Mouse (Mus musculus): Measurements from ENCODE around the gene Tshz2. TPM values are rescaled to one million over a fixed set of nuclear protein-coding genes. Genes with fewer than 3 reads are reported as not detected.

The Tshz2 gene
- polyA plus RNA-seq, 1 experiment, result 5.8 TPM

GRCm38 (mm10) chr2:169871436-169872060 is 238.7 kb downstream of the Tshz2 start:
- Histone ChIP-seq H3K27me3 (ENCODE audit: control insufficient read depth, insufficient read depth, low read length) (no peaks in the 10 kb centered on the region), H3K27ac (ENCODE audit: insufficient read depth, low read depth, low read length) (no peak overlapping the region), H3K36me3 (ENCODE audit: control insufficient read depth, insufficient read depth, low read length) (no peaks in the 10 kb centered on the region), H3K4me3 (ENCODE audit: low read depth, low read length) (no peak overlapping the region), H3K4me1 (ENCODE audit: control insufficient read depth, insufficient read depth, insufficient read length, low read length) (no peaks in the 10 kb centered on the region)
- WGBS, result 90% methylated on average over 8 of the region's 8 CpGs
- TF ChIP-seq POLR2A (IDR thresholded peaks at IDR 0.05; ENCODE audit: low read depth, low read length), result no peak

- TF ChIP-seq POLR2A (IDR thresholded peaks at IDR 0.05; ENCODE audit: low read depth, low read length) (no peak), CTCF (IDR thresholded peaks at IDR 0.05; ENCODE audit: extremely low read depth, insufficient read length, insufficient replicate concordance, low read depth, low read length) (no peak)
- WGBS, result 64% methylated on average over 16 of the region's 16 CpGs
- no peak overlapping the region for H3K27ac ChIP-seq (ENCODE audit: insufficient read depth, low read depth, low read length)
Observed at GRCm38 (mm10) chr2:169873442-169873841, 240.6 kb downstream of the Tshz2 start.

DNA sequence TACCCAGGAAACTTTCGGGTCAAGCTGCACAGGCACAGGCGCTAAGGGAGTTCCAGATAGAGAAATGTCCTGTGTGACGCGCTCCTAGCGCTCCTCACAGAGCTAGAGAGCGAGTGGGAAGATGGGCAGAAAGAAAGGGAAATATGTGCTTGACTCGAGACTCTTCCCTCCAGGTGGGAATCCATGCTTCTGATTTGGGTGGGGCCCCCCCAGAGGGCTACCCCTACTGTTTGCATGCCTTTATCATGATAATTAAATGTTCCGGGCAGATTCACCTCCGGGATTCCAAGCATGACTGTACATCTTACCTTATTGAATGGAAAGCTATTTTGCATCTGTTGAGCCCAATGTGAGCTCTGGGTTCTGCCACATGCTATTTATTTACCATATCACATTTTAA is 255.1 kb downstream of the Tshz2 start:
- H3K4me3 ChIP-seq (ENCODE audit: low read depth, low read length), result no peak overlapping the region
- no peak for TF ChIP-seq CTCF (IDR thresholded peaks at IDR 0.05; ENCODE audit: extremely low read depth, insufficient read length, insufficient replicate concordance, low read depth, low read length)
- TF ChIP-seq POLR2A (IDR thresholded peaks at IDR 0.05; ENCODE audit: low read depth, low read length), result no peak
- no peak overlapping the region for H3K27ac ChIP-seq (ENCODE audit: insufficient read depth, low read depth, low read length)
- no peaks in the 10 kb centered on the region for H3K4me1 ChIP-seq (ENCODE audit: control insufficient read depth, insufficient read depth, insufficient read length, low read length)
- WGBS, result 78% methylated on average over 9 of the region's 9 CpGs
- H3K27me3 ChIP-seq (ENCODE audit: control insufficient read depth, insufficient read depth, low read length), result no peaks in the 10 kb centered on the region
- no peaks in the 10 kb centered on the region for H3K36me3 ChIP-seq (ENCODE audit: control insufficient read depth, insufficient read depth, low read length)

More at GRCm38 (mm10) chr2:169873442-169873841, 240.6 kb downstream of the Tshz2 start:
- no peaks in the 10 kb centered on the region for H3K36me3 ChIP-seq (ENCODE audit: control insufficient read depth, insufficient read depth, low read length)
- H3K4me3 ChIP-seq (ENCODE audit: low read depth, low read length), result no peak overlapping the region
- no peaks in the 10 kb centered on the region for H3K4me1 ChIP-seq (ENCODE audit: control insufficient read depth, insufficient read depth, insufficient read length, low read length)
- no peaks in the 10 kb centered on the region for H3K27me3 ChIP-seq (ENCODE audit: control insufficient read depth, insufficient read depth, low read length)

DNA sequence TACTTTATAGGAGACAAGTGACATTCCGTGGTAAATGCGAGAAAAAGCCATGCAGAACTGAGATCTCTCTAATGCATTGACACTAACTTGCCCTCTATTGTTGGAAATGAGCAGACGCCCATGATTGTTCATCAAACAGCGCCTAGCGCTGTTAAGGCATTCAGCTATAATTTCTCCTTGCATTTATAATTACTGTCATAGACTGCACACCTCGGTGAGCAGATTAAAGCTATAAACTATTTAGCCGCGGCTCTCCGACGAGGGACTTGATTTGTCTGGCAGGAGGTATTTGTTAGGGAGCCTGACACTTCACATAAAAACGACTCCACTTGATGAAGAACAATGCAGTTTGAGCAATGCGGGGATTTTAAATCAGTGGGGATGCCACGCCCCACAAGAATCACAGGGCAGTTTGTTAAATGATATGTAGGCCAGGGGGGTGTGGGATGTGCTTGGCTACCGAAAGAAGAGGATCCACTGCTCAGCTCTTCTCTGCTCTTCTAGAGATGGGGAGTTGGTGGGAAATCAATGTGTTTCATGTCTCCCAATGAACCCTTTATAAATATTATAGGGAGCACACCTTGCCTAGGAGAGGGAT is 259.7 kb downstream of the Tshz2 start:
- no peak for TF ChIP-seq CTCF (IDR thresholded peaks at IDR 0.05; ENCODE audit: extremely low read depth, insufficient read length, insufficient replicate concordance, low read depth, low read length)
- no peak for TF ChIP-seq POLR2A (IDR thresholded peaks at IDR 0.05; ENCODE audit: low read depth, low read length)
- Histone ChIP-seq H3K4me3 (ENCODE audit: low read depth, low read length) (no peak overlapping the region), H3K27ac (ENCODE audit: insufficient read depth, low read depth, low read length) (no peak overlapping the region), H3K36me3 (ENCODE audit: control insufficient read depth, insufficient read depth, low read length) (no peaks in the 10 kb centered on the region), H3K27me3 (ENCODE audit: control insufficient read depth, insufficient read depth, low read length) (no peaks in the 10 kb centered on the region), H3K4me1 (ENCODE audit: control insufficient read depth, insufficient read depth, insufficient read length, low read length) (no peaks in the 10 kb centered on the region)
- 73% methylated on average over 14 of the region's 14 CpGs for WGBS

- no peak overlapping the region for H3K27ac ChIP-seq (ENCODE audit: insufficient read depth, low read depth, low read length)
- H3K27me3 ChIP-seq (ENCODE audit: control insufficient read depth, insufficient read depth, low read length), result no peaks in the 10 kb centered on the region
- WGBS, result 84% methylated on average over 7 of the region's 7 CpGs
- no peaks in the 10 kb centered on the region for H3K4me1 ChIP-seq (ENCODE audit: control insufficient read depth, insufficient read depth, insufficient read length, low read length)
- H3K36me3 ChIP-seq (ENCODE audit: control insufficient read depth, insufficient read depth, low read length), result no peaks in the 10 kb centered on the region
- no peak for TF ChIP-seq CTCF (IDR thresholded peaks at IDR 0.05; ENCODE audit: extremely low read depth, insufficient read length, insufficient replicate concordance, low read depth, low read length)
- TF ChIP-seq POLR2A (IDR thresholded peaks at IDR 0.05; ENCODE audit: low read depth, low read length), result no peak
- no peak overlapping the region for H3K4me3 ChIP-seq (ENCODE audit: low read depth, low read length)
Observed at GRCm38 (mm10) chr2:169902896-169903295, 270.1 kb downstream of the Tshz2 start.

DNA sequence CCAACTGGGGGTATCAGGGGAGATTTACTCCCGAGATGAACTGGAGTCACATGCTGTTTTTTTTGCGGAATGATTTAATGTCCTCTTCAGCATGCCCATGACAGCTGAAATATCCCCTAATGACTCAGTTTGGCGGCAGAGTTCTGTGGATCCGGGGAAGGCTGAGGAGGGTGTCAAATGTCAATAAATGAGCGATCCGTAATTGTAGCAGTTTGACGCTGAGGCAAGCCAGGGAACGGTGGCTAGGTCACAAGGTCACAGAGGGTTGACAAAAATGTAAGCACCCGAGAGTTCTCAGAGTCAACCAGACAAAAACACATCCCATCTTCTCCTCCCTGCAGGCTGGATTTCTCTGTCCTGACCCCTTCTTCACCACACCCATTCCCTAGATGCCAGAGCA is 273.6 kb downstream of the Tshz2 start:
- H3K4me3 ChIP-seq (ENCODE audit: low read depth, low read length), result no peak overlapping the region
- WGBS, result 19% methylated on average over 9 of the region's 9 CpGs
- H3K27me3 ChIP-seq (ENCODE audit: control insufficient read depth, insufficient read depth, low read length), result no peaks in the 10 kb centered on the region
- TF ChIP-seq CTCF (IDR thresholded peaks at IDR 0.05; ENCODE audit: extremely low read depth, insufficient read length, insufficient replicate concordance, low read depth, low read length) (no peak), POLR2A (IDR thresholded peaks at IDR 0.05; ENCODE audit: low read depth, low read length) (no peak)
- H3K27ac ChIP-seq (ENCODE audit: insufficient read depth, low read depth, low read length), result no peak overlapping the region
- no peaks in the 10 kb centered on the region for H3K4me1 ChIP-seq (ENCODE audit: control insufficient read depth, insufficient read depth, insufficient read length, low read length)
- H3K36me3 ChIP-seq (ENCODE audit: control insufficient read depth, insufficient read depth, low read length), result no peaks in the 10 kb centered on the region

DNA sequence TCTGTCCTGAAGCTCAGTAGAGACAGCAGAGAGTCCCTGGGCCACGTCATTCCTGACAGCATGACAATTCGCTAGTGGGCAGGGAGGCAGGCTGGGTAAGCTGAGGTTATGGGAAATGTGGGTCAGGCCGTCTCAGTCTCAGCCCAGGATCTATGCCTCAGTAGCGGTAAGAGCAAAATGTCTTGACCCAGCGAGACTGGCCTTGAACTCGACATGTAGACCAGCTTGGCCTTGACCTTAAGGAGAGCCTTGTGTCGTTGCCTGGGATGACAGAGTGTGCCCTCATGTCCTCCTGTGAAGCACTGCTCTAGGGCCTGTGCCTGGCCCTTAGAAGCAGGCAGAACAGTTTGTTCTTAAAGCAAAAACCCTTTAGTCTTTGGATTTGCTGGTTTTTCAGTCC is 275.2 kb downstream of the Tshz2 start:
- TF ChIP-seq POLR2A (IDR thresholded peaks at IDR 0.05; ENCODE audit: low read depth, low read length) (no peak), CTCF (IDR thresholded peaks at IDR 0.05; ENCODE audit: extremely low read depth, insufficient read length, insufficient replicate concordance, low read depth, low read length) (no peak)
- H3K27ac ChIP-seq (ENCODE audit: insufficient read depth, low read depth, low read length), result no peak overlapping the region
- H3K4me3 ChIP-seq (ENCODE audit: low read depth, low read length), result no peak overlapping the region
- WGBS, result 80% methylated on average over 7 of the region's 7 CpGs
- H3K27me3 ChIP-seq (ENCODE audit: control insufficient read depth, insufficient read depth, low read length), result no peaks in the 10 kb centered on the region
- H3K36me3 ChIP-seq (ENCODE audit: control insufficient read depth, insufficient read depth, low read length), result no peaks in the 10 kb centered on the region
- no peaks in the 10 kb centered on the region for H3K4me1 ChIP-seq (ENCODE audit: control insufficient read depth, insufficient read depth, insufficient read length, low read length)

All from small intestine, adult 2 months (tissue).